Comparison of ENCODE assay signal across 8 mouse cellular contexts in the genomic region with DNA sequence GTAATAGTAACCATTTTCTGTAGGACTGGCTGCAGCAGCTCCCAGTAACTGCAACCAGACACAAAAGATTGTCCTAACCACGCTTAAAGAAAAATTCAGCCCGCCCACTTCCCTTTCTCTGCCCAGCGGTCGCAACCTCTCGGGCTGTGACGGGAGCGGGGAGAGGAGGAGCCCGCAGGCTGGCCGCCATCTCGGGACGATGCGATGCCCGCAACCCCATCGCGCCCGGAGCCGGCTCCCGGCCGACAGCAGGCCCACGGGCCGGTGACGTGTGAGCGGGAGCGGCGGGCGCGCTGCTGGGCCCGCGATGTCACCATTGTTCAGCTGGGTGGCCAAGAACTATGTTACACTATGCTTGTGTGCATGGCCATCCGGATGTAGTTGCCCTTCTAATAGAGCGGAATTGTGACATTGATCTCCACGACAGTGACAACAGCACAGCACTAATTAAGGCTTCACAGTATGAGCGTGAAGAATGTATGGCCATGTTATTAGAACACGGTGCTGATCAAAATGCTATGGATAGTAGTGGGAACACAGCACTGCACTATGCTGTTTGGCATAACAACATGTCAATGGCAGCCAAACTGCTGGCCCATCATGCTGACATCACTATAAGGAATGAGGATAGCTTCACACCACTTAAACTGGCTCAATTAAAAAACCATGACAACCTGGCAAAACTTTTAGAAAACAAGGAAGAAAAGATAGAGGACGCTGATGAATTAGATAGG. TPM values are rescaled to one million over a fixed set of nuclear protein-coding genes. Genes with fewer than 3 reads are reported as not detected.
DNase-seq lines count a peak whose midpoint lies in the region; ATAC-seq and TF ChIP-seq lines count a peak whose summit lies in the region.

No protein-coding gene starts in this region.

- no peak for DNase-seq in ES-E14 (ENCODE audit: low read depth, low spot score)
- peak; percentile 66 for DNase-seq in brain, embryonic 14.5 days (ENCODE audit: low read depth)
- DNase-seq in heart, postnatal 10 days: peak; percentile 53 to 66
- peak; percentile 46 to 64 for DNase-seq in kidney, postnatal 25 days
- peak; percentile 68 to 74 for DNase-seq in lung, postnatal 4 days
- no peak for DNase-seq in layer of hippocampus, postnatal 14 days (ENCODE audit: low spot score in 2 of 2)

- H3K27ac ChIP-seq in ES-E14 (ENCODE audit: insufficient read depth, low read depth, low read length, poor library complexity, severe bottlenecking): no peak overlapping the region
- H3K27ac ChIP-seq in forebrain, embryonic 13.5 days: no peak overlapping the region
- H3K27ac ChIP-seq in stomach, embryonic 15.5 days: no peak overlapping the region

- intact Hi-C loops in heart, postnatal 10 days (cut with DNase I): no loop called here

- in situ Hi-C loops in ES-E14 (cut with MboI; ENCODE audit: low sequenced_read_pairs in 2 of 2, unreplicated experiment in 2 of 2): no loop called here

- no peaks in the 10 kb centered on the region for H3K36me3 ChIP-seq in ES-E14 (ENCODE audit: control insufficient read depth, insufficient read depth, low read length, poor library complexity, severe bottlenecking)
- no peaks in the 10 kb centered on the region for H3K36me3 ChIP-seq in forebrain, embryonic 13.5 days (ENCODE audit: poor library complexity, severe bottlenecking)
- H3K36me3 ChIP-seq in stomach, embryonic 15.5 days: no peaks in the 10 kb centered on the region

- WGBS in forebrain, embryonic 13.5 days: 21% methylated on average over 35 of the region's 35 CpGs
- 24% methylated on average over 35 of the region's 35 CpGs for WGBS in stomach, embryonic 15.5 days

- H3K9ac ChIP-seq in ES-E14 (ENCODE audit: insufficient read depth, low read depth, low read length, poor library complexity, severe bottlenecking): peak overlapping the region; percentile 15; the same call in 1 of the 2 replicates
- H3K9ac ChIP-seq in forebrain, embryonic 13.5 days: peak overlapping the region; percentile 68
- H3K9ac ChIP-seq in stomach, embryonic 15.5 days: no peak overlapping the region

- peak overlapping the region; percentile 66 for H3K4me2 ChIP-seq in forebrain, embryonic 13.5 days
- peak overlapping the region; percentile 85 for H3K4me2 ChIP-seq in stomach, embryonic 15.5 days

- no peak for TF ChIP-seq CTCF in brain, embryonic 14.5 days (IDR thresholded peaks at IDR 0.05; ENCODE audit: borderline replicate concordance, extremely low read depth, insufficient read depth, insufficient read length)

- peaks cover 4% of the 10 kb centered on the region; the same call in 1 of the 2 replicates for H3K27me3 ChIP-seq in forebrain, embryonic 13.5 days
- H3K27me3 ChIP-seq in stomach, embryonic 15.5 days (replicated peaks): no peaks in the 10 kb centered on the region

- no peaks in the 10 kb centered on the region for H3K4me1 ChIP-seq in ES-E14 (ENCODE audit: control insufficient read depth in 2 of 2, insufficient read depth in 2 of 2, low read length in 2 of 2, poor library complexity in 1 of 2)
- peaks cover 8% of the 10 kb centered on the region; the same call in 1 of the 2 replicates for H3K4me1 ChIP-seq in forebrain, embryonic 13.5 days
- H3K4me1 ChIP-seq in stomach, embryonic 15.5 days: no peaks in the 10 kb centered on the region

- no peaks in the 10 kb centered on the region for H3K9me3 ChIP-seq in ES-E14 (ENCODE audit: control insufficient read depth, insufficient read depth, low read depth, low read length)
- H3K9me3 ChIP-seq in forebrain, embryonic 13.5 days (replicated peaks): no peaks in the 10 kb centered on the region
- no peaks in the 10 kb centered on the region for H3K9me3 ChIP-seq in stomach, embryonic 15.5 days

- peak overlapping the region; percentile 32 to 41; a peak in 3 of 4 replicates for H3K4me3 ChIP-seq in ES-E14 (ENCODE audit: insufficient read depth in 1 of 2, low read depth in 1 of 2, low read length in 2 of 2, poor library complexity in 1 of 2, severe bottlenecking in 1 of 2)
- peak overlapping the region; percentile 36 for H3K4me3 ChIP-seq in forebrain, embryonic 13.5 days
- peak overlapping the region; percentile 40 for H3K4me3 ChIP-seq in stomach, embryonic 15.5 days (replicated peaks)

- 0 out of 2 replicates have a peak, but pooled peaks have one; percentile 29 for TF ChIP-seq POLR2A in brain, embryonic 14.5 days (IDR thresholded peaks at IDR 0.05; ENCODE audit: borderline replicate concordance, extremely low read depth, insufficient read depth, insufficient read length, poor library complexity, severe bottlenecking)

- ATAC-seq in forebrain, embryonic 13.5 days: peak; percentile 73
- ATAC-seq in stomach, embryonic 15.5 days (ENCODE audit: insufficient read depth, low FRiP score, low read depth): no peak

TF ChIP-seq in ES-E14, 5 proteins besides CTCF, POLR2A, EP300 and RAD21:
- no peak for TF ChIP-seq ZC3H11A (IDR thresholded peaks at IDR 0.05; ENCODE audit: borderline replicate concordance, low read depth, low read length)
- no peak for TF ChIP-seq MAFK (IDR thresholded peaks at IDR 0.05; ENCODE audit: insufficient read depth, low read depth, low read length)

RNA-seq across cellular contexts. Expression of a gene that starts 59.2 kb away (rescaled TPM):
- total RNA-seq in ES-E14 (2012; rRNA removed): 1.1 and 1.3 TPM in 2 replicates
- polyA plus RNA-seq in brain, embryonic 14.5 days (2012; rRNA removed): 0.53 and 1.2 TPM in 2 replicates
- polyA plus RNA-seq in forebrain, embryonic 13.5 days (2015; fragmentation: Nextera tagmentation; extraction: Ambion mirVana): 0.15 TPM in 1 of 2 replicates, not detected in the other
- 1 to 10 TPM; 1.7 to 2.6 TPM for total RNA-seq in heart, postnatal 10 days (2021)
- polyA plus RNA-seq in stomach, embryonic 15.5 days (2015; fragmentation: Nextera tagmentation; extraction: Ambion mirVana): 1.7 and 2.0 TPM in 2 replicates
- total RNA-seq in layer of hippocampus, postnatal 14 days (2021): 1 to 10 TPM; 5.4 to 7.1 TPM

Comparison
In these comparisons a context has a peak if more than half of its experiments do, and no peak if none do; other contexts are left out.
1. DNase-seq: peak in brain, embryonic 14.5 days (single experiment), heart, postnatal 10 days (2 of 2), kidney, postnatal 25 days (2 of 2) and lung, postnatal 4 days (2 of 2); none in ES-E14 (single experiment) and layer of hippocampus, postnatal 14 days (0 of 2).
2. Peak in every context shown above with its lines, with median percentiles within 50 percentile points of each other: H3K4me3 ChIP-seq.